Mouse (Mus musculus): ENCODE measurements around the gene Lrriq3. TPM values are rescaled to one million over a fixed set of nuclear protein-coding genes. Genes with fewer than 3 reads are reported as not detected.

The Lrriq3 gene
- total RNA-seq (2012; rRNA removed), result 0.16 and 0.45 TPM in 2 replicates

- Histone ChIP-seq H3K4me3 (ENCODE audit: insufficient read depth in 1 of 2, low read depth in 1 of 2, low read length in 2 of 2, poor library complexity in 1 of 2, severe bottlenecking in 1 of 2) (peak within 1 kb of the TSS; percentile 71 to 80), H3K9me3 (ENCODE audit: control insufficient read depth, insufficient read depth, low read depth, low read length) (no peaks in the 10 kb centered on the region), H3K4me1 (ENCODE audit: control insufficient read depth in 2 of 2, insufficient read depth in 2 of 2, low read length in 2 of 2, poor library complexity in 1 of 2) (no peaks in the 10 kb centered on the region), H3K36me3 (ENCODE audit: control insufficient read depth, insufficient read depth, low read length, poor library complexity, severe bottlenecking) (no peaks in the 10 kb centered on the region), H3K9ac (ENCODE audit: insufficient read depth, low read depth, low read length, poor library complexity, severe bottlenecking) (peak within 1 kb of the TSS; percentile 73), H3K27ac (ENCODE audit: insufficient read depth, low read depth, low read length, poor library complexity, severe bottlenecking) (no peak within 1 kb of the TSS)
- DNase-seq (ENCODE audit: low read depth, low spot score), result peak; percentile 87
- TF ChIP-seq CHD2 (IDR thresholded peaks at IDR 0.05; ENCODE audit: low read depth, low read length) (no peak), MAFK (IDR thresholded peaks at IDR 0.05; ENCODE audit: insufficient read depth, low read depth, low read length) (no peak), HCFC1 (IDR thresholded peaks at IDR 0.05; ENCODE audit: borderline replicate concordance, insufficient read depth, low read length) (peak; percentile 85), ZC3H11A (IDR thresholded peaks at IDR 0.05; ENCODE audit: borderline replicate concordance, low read depth, low read length) (no peak)
- in situ Hi-C loops (cut with MboI; ENCODE audit: low sequenced_read_pairs in 2 of 2, unreplicated experiment in 2 of 2), result no loop called here
These were observed at the start of gene Lrriq3, which contains the start of gene Fpgt for GRCm38 (mm10) chr3:155093116-155093956. Lrriq3 (plus strand) TSS chr3:155093434. Fpgt (minus strand) TSS chr3:155093403.

GRCm38 (mm10) chr3:155052021-155052420 lies 41.2 kb upstream of the Lrriq3 start:
- no peaks in the 10 kb centered on the region for H3K36me3 ChIP-seq (ENCODE audit: control insufficient read depth, insufficient read depth, low read length, poor library complexity, severe bottlenecking)
- no peak for DNase-seq (ENCODE audit: low read depth, low spot score)
- in situ Hi-C loops (cut with MboI; ENCODE audit: low sequenced_read_pairs in 2 of 2, unreplicated experiment in 2 of 2), result no loop called here
- no peak overlapping the region for H3K27ac ChIP-seq (ENCODE audit: insufficient read depth, low read depth, low read length, poor library complexity, severe bottlenecking)
- no peak overlapping the region for H3K4me3 ChIP-seq (ENCODE audit: insufficient read depth in 1 of 2, low read depth in 1 of 2, low read length in 2 of 2, poor library complexity in 1 of 2, severe bottlenecking in 1 of 2)
- H3K9me3 ChIP-seq (ENCODE audit: control insufficient read depth, insufficient read depth, low read depth, low read length), result no peaks in the 10 kb centered on the region
- H3K4me1 ChIP-seq (ENCODE audit: control insufficient read depth in 2 of 2, insufficient read depth in 2 of 2, low read length in 2 of 2, poor library complexity in 1 of 2), result no peaks in the 10 kb centered on the region
- no peak overlapping the region for H3K9ac ChIP-seq (ENCODE audit: insufficient read depth, low read depth, low read length, poor library complexity, severe bottlenecking)
- no peak for TF ChIP-seq ZC3H11A (IDR thresholded peaks at IDR 0.05; ENCODE audit: borderline replicate concordance, low read depth, low read length)
- TF ChIP-seq ZNF384 (IDR thresholded peaks at IDR 0.05; ENCODE audit: low read depth, low read length), result no peak
- 0 out of 2 replicates have a peak, but pooled peaks have one; percentile 22 for TF ChIP-seq MAFK (IDR thresholded peaks at IDR 0.05; ENCODE audit: insufficient read depth, low read depth, low read length)
- no peak for TF ChIP-seq CHD2 (IDR thresholded peaks at IDR 0.05; ENCODE audit: low read depth, low read length)
- TF ChIP-seq HCFC1 (IDR thresholded peaks at IDR 0.05; ENCODE audit: borderline replicate concordance, insufficient read depth, low read length), result no peak

- in situ Hi-C loops (cut with MboI; ENCODE audit: low sequenced_read_pairs in 2 of 2, unreplicated experiment in 2 of 2), result no loop called here
- Histone ChIP-seq H3K4me3 (ENCODE audit: insufficient read depth in 1 of 2, low read depth in 1 of 2, low read length in 2 of 2, poor library complexity in 1 of 2, severe bottlenecking in 1 of 2) (no peak overlapping the region), H3K4me1 (ENCODE audit: control insufficient read depth in 2 of 2, insufficient read depth in 2 of 2, low read length in 2 of 2, poor library complexity in 1 of 2) (no peaks in the 10 kb centered on the region), H3K9me3 (ENCODE audit: control insufficient read depth, insufficient read depth, low read depth, low read length) (no peaks in the 10 kb centered on the region), H3K36me3 (ENCODE audit: control insufficient read depth, insufficient read depth, low read length, poor library complexity, severe bottlenecking) (no peaks in the 10 kb centered on the region), H3K27ac (ENCODE audit: insufficient read depth, low read depth, low read length, poor library complexity, severe bottlenecking) (no peak overlapping the region), H3K9ac (ENCODE audit: insufficient read depth, low read depth, low read length, poor library complexity, severe bottlenecking) (no peak overlapping the region)
- DNase-seq (ENCODE audit: low read depth, low spot score), result no peak
- TF ChIP-seq ZNF384 (IDR thresholded peaks at IDR 0.05; ENCODE audit: low read depth, low read length) (no peak), MAFK (IDR thresholded peaks at IDR 0.05; ENCODE audit: insufficient read depth, low read depth, low read length) (no peak), CHD2 (IDR thresholded peaks at IDR 0.05; ENCODE audit: low read depth, low read length) (no peak), HCFC1 (IDR thresholded peaks at IDR 0.05; ENCODE audit: borderline replicate concordance, insufficient read depth, low read length) (no peak)
These were observed 40.0 kb upstream of the Lrriq3 start for GRCm38 (mm10) chr3:155053189-155053588.

- Histone ChIP-seq H3K9ac (ENCODE audit: insufficient read depth, low read depth, low read length, poor library complexity, severe bottlenecking) (no peak within 1 kb of the TSS), H3K27ac (ENCODE audit: insufficient read depth, low read depth, low read length, poor library complexity, severe bottlenecking) (no peak within 1 kb of the TSS), H3K4me3 (ENCODE audit: insufficient read depth in 1 of 2, low read depth in 1 of 2, low read length in 2 of 2, poor library complexity in 1 of 2, severe bottlenecking in 1 of 2) (no peak within 1 kb of the TSS), H3K4me1 (ENCODE audit: control insufficient read depth in 2 of 2, insufficient read depth in 2 of 2, low read length in 2 of 2, poor library complexity in 1 of 2) (no peaks in the 10 kb centered on the region), H3K9me3 (ENCODE audit: control insufficient read depth, insufficient read depth, low read depth, low read length) (no peaks in the 10 kb centered on the region), H3K36me3 (ENCODE audit: control insufficient read depth, insufficient read depth, low read length, poor library complexity, severe bottlenecking) (no peaks in the 10 kb centered on the region)
- no peak for TF ChIP-seq ZC3H11A (IDR thresholded peaks at IDR 0.05; ENCODE audit: borderline replicate concordance, low read depth, low read length)
- no peak for TF ChIP-seq HCFC1 (IDR thresholded peaks at IDR 0.05; ENCODE audit: borderline replicate concordance, insufficient read depth, low read length)
- no peak for TF ChIP-seq MAFK (IDR thresholded peaks at IDR 0.05; ENCODE audit: insufficient read depth, low read depth, low read length)
- TF ChIP-seq CHD2 (IDR thresholded peaks at IDR 0.05; ENCODE audit: low read depth, low read length), result no peak
- no peak for TF ChIP-seq ZNF384 (IDR thresholded peaks at IDR 0.05; ENCODE audit: low read depth, low read length)
- no peak for DNase-seq (ENCODE audit: low read depth, low spot score)
- in situ Hi-C loops (cut with MboI; ENCODE audit: low sequenced_read_pairs in 2 of 2, unreplicated experiment in 2 of 2), result no loop called here
These were observed 37.9 kb upstream of the Lrriq3 start, which contains the start of gene Tnni3k for GRCm38 (mm10) chr3:155055231-155055916. Tnni3k (minus strand) TSS chr3:155055407.
